Mouse (Mus musculus) activated CD4-positive, CD25-positive, alpha-beta regulatory T cell (primary cell): Measurements from ENCODE around the gene Cnn1. TPM values are rescaled to one million over a fixed set of nuclear protein-coding genes. Genes with fewer than 3 reads are reported as not detected.

Experiments used
- polyA plus RNA-seq, 2 experiments: library from polyadenylated mRNA; unstranded; fragments of 100-300 nt; shearing (Covaris generic); gene quantifications; one replicate each; pipeline ENCODE4 v1.2.1; 2017

Gene Cnn1
- under 1 TPM in 1 of 2 experiments, not detected in 1; 0.15 TPM for polyA plus RNA-seq

GRCm38 (mm10) chr9:22098993-22099696 lies at the start of gene Cnn1:
TSS of gene Cnn1 (plus strand) at chr9:22099216.

DNA sequence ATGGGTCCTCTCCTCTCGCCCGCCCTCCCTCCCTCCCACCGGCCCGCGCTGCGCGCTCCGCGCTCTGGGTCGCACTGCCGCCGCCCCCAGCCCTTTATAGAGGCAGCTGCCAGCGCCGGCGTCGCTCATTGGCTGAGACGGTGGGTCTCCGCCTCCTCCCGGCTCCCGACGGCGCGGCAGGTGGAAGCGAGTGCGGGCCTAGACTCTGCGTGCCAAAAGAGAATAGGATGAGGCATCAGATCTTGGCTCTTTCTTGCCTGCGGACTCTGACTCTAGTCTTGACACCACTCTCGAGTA lies 47.1 kb upstream of the Cnn1 start, which contains the start of gene Elavl3:
TSS of gene Elavl3 (minus strand) at position 66 of the 297 bp plus-strand sequence.

GRCm38 (mm10) chr9:22070791-22071573 lies 28.0 kb upstream of the Cnn1 start, which contains the start of the genes Gm49318 and Zfp653:
TSS of gene Gm49318 (minus strand) at chr9:22071259.
TSS of gene Zfp653 (minus strand) at chr9:22071376.

DNA sequence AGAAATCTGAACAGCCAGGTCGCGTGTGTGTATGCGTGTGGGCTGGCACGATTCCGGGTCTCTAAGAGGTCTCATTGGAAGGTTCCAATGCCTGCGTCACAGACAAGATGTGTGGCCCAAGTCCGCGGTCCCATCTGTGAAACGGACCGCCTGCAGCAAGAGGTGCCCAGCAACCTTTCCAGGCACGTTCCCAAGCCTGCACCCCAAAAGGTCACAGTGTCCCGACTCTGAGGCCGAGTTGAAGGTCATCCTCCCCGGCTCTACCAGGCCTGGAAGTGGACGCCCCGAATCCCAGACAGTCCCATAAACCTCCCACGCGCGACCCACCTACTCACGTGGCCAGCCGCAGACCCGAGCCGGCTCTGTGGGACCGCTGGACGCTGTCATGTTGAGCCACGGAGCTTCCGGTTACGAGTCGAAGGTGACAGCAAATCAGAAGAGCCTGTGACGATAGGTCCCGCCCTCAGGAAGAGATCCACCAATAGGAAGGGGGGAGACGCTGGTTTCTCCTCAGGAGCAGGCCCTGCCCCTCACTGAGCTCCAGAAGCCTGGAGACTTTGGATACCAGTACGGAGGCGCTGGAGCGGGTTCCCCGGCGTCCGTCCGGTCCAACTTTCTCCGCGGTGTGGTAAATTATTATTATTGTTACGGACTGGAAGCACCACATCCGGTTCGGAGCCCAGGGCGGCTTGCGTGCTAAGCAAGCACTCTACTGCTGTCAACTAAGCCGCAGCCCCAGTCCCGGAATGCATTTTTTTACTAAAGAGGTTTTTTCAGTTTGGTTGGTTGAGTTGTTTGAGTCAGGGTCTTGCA lies 13.8 kb upstream of the Cnn1 start, which contains the start of gene Ecsit:
TSS of gene Ecsit (minus strand) at position 417 of the 813 bp plus-strand sequence.

DNA sequence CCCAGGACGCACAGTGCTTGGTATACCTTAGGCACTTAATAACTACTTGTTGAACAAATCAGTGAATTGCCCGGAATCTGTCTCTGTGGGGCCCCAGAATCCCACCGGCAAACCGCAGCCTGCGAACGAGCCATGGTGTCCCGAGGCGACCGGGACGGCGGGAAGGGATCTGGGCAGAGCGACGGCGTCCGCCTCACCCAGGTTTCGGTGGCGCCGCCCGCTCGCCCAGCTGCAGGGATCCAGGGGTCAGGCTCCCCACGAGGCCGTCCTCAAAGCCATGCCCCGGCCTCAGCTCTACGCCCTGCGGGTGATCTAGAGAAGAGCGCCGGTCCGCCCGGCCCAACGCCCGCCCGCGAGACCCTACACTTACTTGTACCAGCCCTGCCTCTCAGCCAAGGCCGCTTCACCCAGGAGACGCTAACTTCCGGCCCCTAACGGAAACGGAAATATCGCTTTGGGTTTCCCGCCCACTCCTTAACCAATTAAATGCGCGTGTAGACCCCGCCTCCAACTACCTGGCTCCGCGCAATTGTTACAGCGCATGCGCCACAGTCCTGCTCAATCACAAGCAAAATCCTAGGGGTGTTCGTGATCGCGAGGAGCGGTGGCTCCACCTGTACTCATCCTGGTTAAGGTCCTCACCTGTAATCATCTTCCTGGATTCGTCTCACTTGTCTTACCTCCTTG lies 17.9 kb downstream of the Cnn1 start, which contains the start of gene Elof1:
TSS of gene Elof1 (minus strand) at position 433 of the 687 bp plus-strand sequence.

DNA sequence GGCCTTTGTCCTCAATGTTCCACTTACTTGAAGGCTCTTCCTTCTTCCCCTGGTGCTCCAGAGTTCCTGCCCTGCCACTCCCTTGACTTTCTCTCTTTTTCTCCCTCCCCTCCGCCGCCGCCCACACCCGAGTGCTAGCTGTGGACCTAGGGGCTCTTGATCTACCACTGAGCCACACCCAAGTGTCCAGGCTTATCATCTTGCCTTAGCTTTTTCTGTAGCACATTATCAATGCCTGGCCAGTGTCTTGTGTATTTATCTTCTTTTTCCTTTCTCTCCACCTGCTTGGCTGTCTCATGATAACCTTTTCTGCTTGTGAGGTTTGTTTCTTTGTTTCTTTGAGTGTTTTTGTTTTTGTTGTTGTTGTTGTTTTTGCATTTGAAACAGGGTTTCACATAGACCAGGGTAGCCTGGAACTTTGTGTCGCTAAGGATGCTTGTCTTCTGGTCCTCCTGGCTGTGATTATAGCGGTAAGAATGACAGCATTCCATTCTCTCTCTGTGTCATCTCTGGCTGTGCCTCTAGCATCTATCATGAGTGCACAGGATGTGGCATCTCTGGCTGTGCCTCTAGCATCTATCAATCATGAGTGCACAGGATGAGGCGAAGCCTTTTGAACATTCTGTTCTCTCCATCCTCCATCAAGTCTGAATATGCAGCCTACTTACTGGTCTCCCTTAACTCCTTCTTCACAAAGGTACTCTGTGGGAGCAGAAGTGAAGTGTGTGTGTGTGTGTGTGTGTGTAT lies 36.8 kb downstream of the Cnn1 start, which contains the start of gene Acp5:
TSS of gene Acp5 (minus strand) at position 68 of the 747 bp plus-strand sequence.

DNA sequence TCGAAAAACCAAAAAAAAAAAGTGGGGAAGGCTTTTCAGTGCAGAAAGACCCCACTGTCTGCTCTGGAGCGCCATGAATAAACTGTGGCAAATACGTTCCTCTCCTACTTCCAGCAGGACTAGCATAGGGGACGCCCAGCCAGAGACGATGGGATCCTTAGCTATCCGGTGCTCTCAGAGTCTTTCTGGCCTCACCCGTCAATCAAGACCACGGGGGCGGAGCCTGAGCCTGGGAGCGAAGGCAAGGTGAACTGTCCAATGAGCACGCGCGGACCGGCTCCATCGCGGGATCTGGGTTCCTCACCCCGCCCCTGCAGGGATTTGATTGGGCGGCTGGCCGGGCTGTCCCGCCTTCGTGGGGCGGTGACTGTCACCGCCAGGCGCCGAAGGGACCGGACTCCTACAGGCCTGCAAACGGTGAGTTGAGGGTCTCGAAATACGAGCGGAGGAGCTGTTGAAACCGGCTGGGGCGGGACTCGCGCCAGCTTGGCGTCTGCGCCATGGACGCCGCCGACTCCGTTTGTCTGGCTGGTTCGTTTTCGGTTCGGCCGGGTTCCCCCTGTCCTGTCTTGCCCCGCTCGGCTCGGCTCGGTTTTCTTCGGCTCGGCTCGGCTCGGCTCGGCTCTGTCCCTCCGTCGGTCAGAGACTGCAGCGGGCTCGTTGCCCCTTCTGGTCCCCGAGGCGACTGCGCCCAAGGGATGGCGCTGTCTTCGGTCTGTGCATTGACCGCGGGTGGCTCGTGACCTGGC lies 57.7 kb downstream of the Cnn1 start, which contains the start of gene Pigyl:
TSS of gene Pigyl (plus strand) at position 350 of the 749 bp plus-strand sequence.

Other genes with a start within 250 kb of the Cnn1 start
- 1 to 10 TPM in 1 of 2 experiments, under 1 TPM in 1; 0.60 to 1.2 TPM for gene Dock6, start 246.6 kb upstream of the Cnn1 start, polyA plus RNA-seq
- 10 to 100 TPM in 1 of 2 experiments, 1 to 10 TPM in 1; 6.1 to 10.7 TPM for gene Rab3d, start 181.0 kb upstream of the Cnn1 start, polyA plus RNA-seq
- gene Ccdc159, start 171.7 kb upstream of the Cnn1 start, polyA plus RNA-seq = under 1 TPM; 0.21 to 0.24 TPM
- gene Tmem205, start 171.7 kb upstream of the Cnn1 start, polyA plus RNA-seq = 1 to 10 TPM; 1.7 to 4.5 TPM
- gene Plppr2, start 162.2 kb upstream of the Cnn1 start, polyA plus RNA-seq = under 1 TPM; 0.09 to 0.27 TPM
- gene Swsap1, start 143.5 kb upstream of the Cnn1 start, polyA plus RNA-seq = 1 to 10 TPM; 7.7 to 9.4 TPM
- gene Epor, start 135.7 kb upstream of the Cnn1 start, polyA plus RNA-seq = 1 to 10 TPM in 1 of 2 experiments, not detected in 1; 2.5 TPM
- gene Rgl3, start 109.8 kb upstream of the Cnn1 start, polyA plus RNA-seq = under 1 TPM in 1 of 2 experiments, not detected in 1; 0.11 TPM
- under 1 TPM in 1 of 2 experiments, not detected in 1; 0.16 TPM for gene Ccdc151, start 96.6 kb upstream of the Cnn1 start, polyA plus RNA-seq
- gene Prkcsh, start 96.4 kb upstream of the Cnn1 start, polyA plus RNA-seq = 10 to 100 TPM; 75.9 to 94.6 TPM
- gene Elavl3, start 47.2 kb upstream of the Cnn1 start, polyA plus RNA-seq = not detected
- not detected for gene Gm49318, start 28.0 kb upstream of the Cnn1 start, polyA plus RNA-seq
- 10 to 100 TPM; 16.4 to 20.2 TPM for gene Zfp653, start 27.8 kb upstream of the Cnn1 start, polyA plus RNA-seq
- gene Ecsit, start 13.8 kb upstream of the Cnn1 start, polyA plus RNA-seq = 10 to 100 TPM; 39.4 to 53.9 TPM
- gene Elof1, start 18.0 kb downstream of the Cnn1 start, polyA plus RNA-seq = 100 to 1,000 TPM in 1 of 2 experiments, 10 to 100 TPM in 1; 78.2 to 107 TPM
- gene Acp5, start 36.5 kb downstream of the Cnn1 start, polyA plus RNA-seq = 100 to 1,000 TPM; 159 to 391 TPM
- 10 to 100 TPM; 42.8 to 60.2 TPM for gene Pigyl, start 57.6 kb downstream of the Cnn1 start, polyA plus RNA-seq
- gene Zfp872, start 88.9 kb downstream of the Cnn1 start, polyA plus RNA-seq = not detected
- 10 to 100 TPM; 36.6 to 43.6 TPM for gene Zfp809, start 126.5 kb downstream of the Cnn1 start, polyA plus RNA-seq
- gene Zfp599, start 160.7 kb downstream of the Cnn1 start, polyA plus RNA-seq = 1 to 10 TPM; 2.9 to 4.1 TPM
- 10 to 100 TPM; 12.4 to 27.2 TPM for gene Zfp810, start 208.4 kb downstream of the Cnn1 start, polyA plus RNA-seq